Mouse (Mus musculus) thymus, postnatal 10 days (tissue): ENCODE measurements around the gene Ccnjl.

ENCODE experiments used
- DNase-seq, 2 experiments: peaks; one replicate each; pipeline ENCODE4 v3.0.0; 2021; ENCODE audit warnings: low spot score in 2 of 2

The Ccnjl gene

DNA sequence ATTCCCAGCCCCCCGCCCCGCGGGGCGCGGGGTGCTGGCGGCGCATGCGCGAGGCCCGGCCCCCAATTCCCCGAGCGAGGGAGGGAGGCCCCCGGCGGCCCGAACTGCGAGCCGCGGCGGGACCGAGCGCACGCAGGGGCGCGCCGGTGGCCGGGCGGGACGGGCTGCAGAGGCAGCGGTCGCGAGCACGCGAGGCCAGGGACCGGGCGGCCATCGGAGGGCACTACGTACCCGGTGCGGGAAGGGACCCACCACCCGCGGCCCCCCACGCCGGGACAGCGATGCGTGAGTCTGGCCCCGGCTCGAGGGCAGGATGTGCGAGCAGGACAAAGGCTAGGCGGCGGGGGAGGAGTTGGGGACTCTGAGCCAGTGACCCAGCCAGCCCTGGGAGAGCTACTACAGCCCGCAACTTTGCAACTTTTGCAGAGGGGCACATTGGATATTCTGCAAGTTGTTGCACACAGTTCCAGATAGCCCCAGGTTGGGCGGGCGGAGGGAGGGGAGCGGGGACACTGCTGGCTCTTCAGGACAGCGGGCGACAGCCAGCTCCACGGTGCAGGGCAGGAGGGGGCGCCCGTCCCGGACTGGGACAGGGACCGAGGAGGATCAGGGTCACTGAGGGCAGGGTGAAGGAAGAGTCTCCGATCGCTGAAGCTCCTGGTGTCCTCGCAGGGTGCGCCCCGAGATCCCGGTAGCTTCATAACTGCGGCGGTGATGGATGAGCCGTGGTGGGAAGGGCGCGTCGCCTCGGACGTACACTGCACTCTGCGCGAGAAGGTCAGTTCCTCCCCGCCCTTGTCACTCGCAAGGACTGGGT, at the start of gene Ccnjl:
Ccnjl (plus strand) TSS at position 102 of the 817 bp plus-strand sequence.
- DNase-seq, result peak in 1 of 2 experiments; percentile 77

GRCm38 (mm10) chr11:43479376-43479775, 49.2 kb upstream of the Ccnjl start:
- DNase-seq, result no peak

- DNase-seq, result no peak
Measured at GRCm38 (mm10) chr11:43480561-43480960, 48.0 kb upstream of the Ccnjl start.

- no peak for DNase-seq
Measured at GRCm38 (mm10) chr11:43481672-43482522, 46.7 kb upstream of the Ccnjl start.

GRCm38 (mm10) chr11:43483122-43483792, 45.3 kb upstream of the Ccnjl start:
- no peak for DNase-seq

- no peak for DNase-seq
Measured at GRCm38 (mm10) chr11:43484057-43484456, 44.5 kb upstream of the Ccnjl start.

- DNase-seq, result no peak
Measured at GRCm38 (mm10) chr11:43484652-43485051, 43.9 kb upstream of the Ccnjl start.

DNA sequence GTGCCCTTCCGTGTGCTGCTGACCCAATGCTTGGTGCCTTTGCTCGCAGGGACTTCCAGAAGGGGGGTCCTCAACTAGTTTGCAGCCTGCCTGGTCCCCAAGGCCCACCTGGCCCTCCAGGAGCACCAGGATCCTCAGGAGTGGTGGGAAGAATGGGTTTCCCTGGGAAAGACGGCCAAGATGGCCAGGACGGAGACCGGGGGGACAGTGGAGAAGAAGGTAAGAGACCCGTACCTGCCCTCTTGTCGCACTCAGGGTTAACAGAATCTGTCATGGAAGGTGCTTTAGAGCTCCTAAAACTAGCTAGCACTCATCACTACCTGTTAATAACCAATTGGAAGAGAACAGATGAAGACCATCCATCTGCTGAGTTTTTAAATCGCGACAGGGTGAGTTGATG, 42.7 kb upstream of the Ccnjl start:
- no peak for DNase-seq

DNA sequence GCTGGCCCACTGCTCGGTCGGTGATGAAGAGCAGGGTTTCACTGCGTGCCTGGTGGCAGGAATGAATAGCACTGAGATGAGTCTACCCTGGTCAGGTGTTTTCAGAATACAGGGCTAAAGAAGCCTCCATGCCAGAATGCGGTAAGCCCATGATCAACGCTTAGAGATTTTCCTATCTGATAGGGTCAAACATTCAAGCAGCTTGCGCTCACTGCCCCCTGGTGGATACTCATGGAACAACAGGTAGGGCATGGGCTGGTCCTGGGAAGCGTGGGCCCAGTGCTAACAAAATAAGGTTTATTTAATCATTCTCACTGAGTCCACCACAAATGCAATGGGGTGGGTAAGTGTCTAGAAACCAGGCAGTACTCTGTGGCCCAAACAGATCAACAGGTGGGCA, 35.9 kb upstream of the Ccnjl start:
- DNase-seq, result peak; percentile 49 to 77

DNA sequence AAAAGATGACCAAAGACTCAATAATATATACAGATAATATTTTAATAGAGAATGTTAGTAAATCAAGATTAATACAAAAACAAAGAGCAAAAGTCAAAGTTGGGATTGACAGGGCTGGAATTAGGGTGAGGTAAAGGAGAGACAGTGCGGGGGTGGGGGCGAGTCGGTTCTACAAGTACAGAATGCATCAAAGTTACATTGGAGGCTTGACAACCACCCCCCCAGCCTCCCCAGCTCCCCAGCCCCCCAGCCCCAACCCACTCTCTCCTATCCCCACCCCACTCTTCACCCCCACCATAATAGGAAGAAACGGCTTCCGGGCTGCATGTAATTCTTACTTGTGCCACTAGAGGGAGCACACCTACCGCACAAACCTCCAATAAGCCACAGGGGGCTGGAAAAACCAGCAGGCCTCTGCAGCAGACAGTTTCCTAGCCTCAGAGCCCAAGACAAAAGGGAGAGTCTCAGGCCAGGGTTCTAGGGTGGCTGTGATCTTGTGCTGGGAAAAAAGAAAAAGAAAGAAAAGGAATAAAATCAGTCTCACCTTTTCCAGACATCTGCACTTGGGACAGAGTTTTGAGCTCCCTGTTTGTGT, 34.7 kb upstream of the Ccnjl start:
- DNase-seq, result peak; percentile 44 to 71

DNA sequence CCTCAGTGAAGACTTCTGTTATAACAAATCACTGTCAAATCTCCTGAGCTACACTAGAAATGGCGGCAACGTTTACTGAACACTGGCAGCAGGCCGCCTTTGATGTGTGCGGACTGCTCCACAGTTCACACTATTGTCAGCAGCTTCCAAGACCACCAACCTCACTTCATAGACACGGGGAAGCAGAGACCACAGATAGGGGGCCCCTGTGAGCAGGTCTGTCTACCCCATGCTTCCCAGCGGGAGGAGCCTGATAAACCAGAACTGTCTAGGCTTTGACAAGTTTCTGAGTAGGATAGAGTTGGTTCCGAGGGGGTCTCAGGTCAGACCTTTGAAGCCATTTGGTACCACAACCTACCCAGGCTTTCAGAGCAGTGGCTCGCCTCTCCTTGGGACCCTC, 33.5 kb upstream of the Ccnjl start:
- no peak for DNase-seq

GRCm38 (mm10) chr11:43495532-43495931, 33.1 kb upstream of the Ccnjl start:
- DNase-seq, result no peak

DNA sequence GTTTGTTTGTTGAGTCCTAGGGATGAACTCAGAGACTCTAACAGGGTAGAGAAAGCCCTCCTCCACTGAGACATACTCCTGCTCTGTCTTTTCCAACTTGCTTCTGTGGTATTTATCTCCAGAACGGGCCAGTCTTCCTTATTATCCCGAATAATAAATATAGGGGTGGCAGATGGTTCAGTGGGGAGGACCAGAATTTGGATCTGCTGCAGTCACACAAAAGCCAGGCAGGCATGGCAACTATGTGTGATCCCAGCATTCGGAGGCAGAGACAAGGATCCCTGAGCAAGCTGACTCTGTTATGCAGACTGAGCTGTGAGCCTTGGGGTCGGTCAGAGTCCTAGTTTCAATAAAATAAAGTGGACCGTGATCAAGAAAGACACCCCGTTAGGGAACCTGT, 27.3 kb upstream of the Ccnjl start:
- DNase-seq, result no peak

- DNase-seq, result no peak
Measured at GRCm38 (mm10) chr11:43505188-43505587, 23.4 kb upstream of the Ccnjl start.

DNA sequence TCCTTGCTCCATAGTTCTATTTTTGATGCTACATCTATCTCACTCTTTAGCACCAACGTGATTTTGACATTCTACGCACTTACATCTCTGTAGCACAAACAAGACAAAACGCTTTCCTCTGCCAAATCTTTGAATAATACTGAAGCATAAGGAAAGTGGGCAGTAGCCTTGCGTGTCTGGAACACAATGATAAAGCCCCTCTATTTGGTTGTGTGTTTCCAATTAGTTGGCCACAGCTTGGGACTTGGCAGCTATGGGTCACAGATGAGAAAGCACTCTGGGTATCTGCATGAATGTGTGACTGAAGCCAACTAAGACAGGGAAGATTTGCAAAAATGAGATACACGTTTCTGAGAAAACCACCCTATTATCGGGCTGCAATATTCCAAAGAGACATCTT, 20.6 kb upstream of the Ccnjl start:
- no peak for DNase-seq

DNA sequence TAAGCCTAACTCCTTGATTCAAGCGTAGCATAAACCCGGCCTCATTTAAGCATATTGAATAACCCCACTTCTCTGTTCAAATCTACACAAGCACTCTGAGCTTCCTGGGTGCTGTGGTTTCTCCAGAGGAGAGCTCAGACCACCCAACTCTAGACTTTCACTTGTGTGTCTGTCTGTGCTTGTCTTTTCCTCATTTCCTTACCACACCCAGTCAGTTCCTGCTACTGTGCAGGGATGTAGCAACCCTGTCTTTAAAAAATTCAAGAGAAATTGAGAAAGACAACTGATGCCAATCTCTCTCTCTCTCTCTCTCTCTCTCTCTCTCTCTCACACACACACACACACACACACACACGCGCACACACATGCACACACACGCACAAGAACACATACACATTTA, 18.7 kb upstream of the Ccnjl start:
- DNase-seq, result no peak

DNA sequence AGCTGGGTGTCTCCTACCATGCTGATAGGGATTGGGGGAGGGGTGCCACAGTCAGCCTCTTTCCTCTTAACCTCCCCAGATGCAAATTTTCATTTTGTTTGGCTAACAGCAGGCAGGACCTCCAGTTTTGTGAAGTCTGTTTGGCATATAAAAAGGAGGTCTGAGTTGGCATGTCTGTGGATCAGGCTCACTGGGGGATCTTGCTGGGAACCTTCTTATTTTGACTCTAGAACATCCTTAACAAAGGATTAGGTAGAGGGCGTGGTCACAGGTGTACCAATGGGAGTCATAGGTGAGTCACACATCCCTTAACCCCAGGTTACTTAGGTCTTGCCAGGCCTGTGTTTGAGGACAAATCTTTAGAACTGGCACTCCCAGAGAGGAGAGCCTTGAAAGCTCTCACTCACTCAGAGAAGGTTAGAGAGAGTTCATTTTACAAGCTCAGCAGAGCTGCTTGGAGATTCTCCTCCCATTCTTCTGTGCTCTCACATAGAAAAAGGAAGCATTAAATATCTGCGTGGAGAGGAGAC, 15.9 kb upstream of the Ccnjl start:
- no peak for DNase-seq

DNA sequence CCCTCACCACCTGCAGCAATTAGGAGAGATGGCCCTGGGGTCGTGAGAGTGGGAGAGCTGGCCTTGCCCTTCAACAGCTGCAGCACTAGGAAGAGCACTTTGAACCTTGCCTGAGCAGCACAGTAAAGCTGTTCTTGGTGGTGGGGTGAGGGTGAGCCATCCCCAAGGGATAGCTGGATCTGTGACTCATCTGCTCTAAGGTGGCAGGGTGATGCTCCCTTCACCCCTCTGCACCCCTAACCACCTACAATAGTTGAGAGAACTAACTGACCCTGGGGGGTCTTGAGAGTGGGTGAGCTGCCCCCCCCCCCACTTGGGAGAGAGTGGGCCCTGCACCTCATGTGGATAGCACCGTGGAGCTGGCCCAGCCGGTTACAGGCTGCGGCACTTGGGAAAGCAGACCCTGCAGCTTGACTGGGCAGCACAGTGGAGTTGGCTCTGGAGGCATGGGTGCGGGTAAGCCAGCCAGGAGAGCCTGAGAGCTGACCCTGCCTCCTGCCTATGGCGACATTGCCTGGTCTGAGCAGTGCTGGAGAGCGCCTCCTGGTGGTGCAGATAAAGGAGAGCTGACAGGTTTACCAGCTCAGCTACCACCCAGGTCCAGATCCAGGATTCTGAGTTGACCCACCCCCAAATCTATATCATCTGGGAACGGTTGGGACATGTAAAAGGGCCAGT, 12.1 kb upstream of the Ccnjl start:
- peak in 1 of 2 experiments; percentile 50 for DNase-seq

DNA sequence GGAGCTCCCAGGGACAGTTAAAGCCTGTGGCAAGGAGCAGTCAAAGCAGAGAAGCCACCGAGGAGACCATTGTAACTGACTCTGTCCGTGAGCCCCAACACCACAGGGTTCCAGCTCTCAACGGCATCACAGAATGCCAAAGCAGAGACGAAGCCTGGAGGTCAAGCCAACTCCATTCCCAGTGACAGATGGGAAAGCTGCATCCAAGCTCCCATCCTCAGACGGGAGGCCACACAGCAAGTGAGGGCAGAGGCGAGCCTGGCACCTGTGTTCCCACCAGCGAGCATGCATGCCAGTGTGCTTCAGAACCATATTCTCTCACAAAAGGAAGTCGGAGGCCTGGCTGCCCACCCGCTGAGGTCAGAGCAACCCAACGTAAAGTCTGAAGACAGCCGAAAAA, 10.9 kb upstream of the Ccnjl start:
- no peak for DNase-seq

GRCm38 (mm10) chr11:43518086-43518485, 10.5 kb upstream of the Ccnjl start:
- no peak for DNase-seq

DNA sequence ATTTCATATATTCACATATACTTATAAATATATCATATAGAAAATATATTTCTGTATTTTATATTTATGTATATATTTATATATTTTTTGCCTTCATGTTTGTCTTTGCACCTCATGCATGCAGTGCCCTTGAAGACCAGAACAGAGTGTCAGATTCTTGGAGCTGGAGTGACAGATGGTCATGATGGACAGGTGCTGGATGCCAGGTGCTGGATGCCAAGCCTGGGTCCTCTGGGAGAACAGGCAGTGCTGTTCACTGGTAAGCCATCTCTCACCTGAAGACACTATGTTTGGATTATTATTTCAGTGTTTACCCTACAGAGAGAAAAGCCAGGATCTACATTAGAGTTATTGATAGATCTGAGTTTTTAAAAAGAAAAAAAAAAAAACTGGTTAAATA, 9.8 kb upstream of the Ccnjl start:
- no peak for DNase-seq
